Mouse (Mus musculus): ENCODE results near the gene Rhebl1. TPM values are rescaled to one million over a fixed set of nuclear protein-coding genes. Genes with fewer than 3 reads are reported as not detected.

Gene Rhebl1
- polyA plus RNA-seq, 1 experiment from 2014 or later = 8.6 TPM

- Histone ChIP-seq H3K4me1 (no peaks in the 10 kb centered on the region), H3K9me3 (no peaks in the 10 kb centered on the region), H3K36me3 (peaks cover 92% of the 10 kb centered on the region), H3K9ac (no peak overlapping the region), H3K4me2 (no peak overlapping the region), H3K27ac (no peak overlapping the region), H3K4me3 (replicated peaks) (no peak overlapping the region), H3K27me3 (replicated peaks) (no peaks in the 10 kb centered on the region)
- WGBS = 92% methylated on average over 28 of the region's 28 CpGs
- ATAC-seq (ENCODE audit: insufficient read depth, low FRiP score, low read depth) = no peak
These were observed 41.0 kb downstream of the Rhebl1 start for GRCm38 (mm10) chr15:98853161-98853937.

GRCm38 (mm10) chr15:98852733-98853132 lies 41.6 kb downstream of the Rhebl1 start:
- WGBS = 89% methylated on average over 9 of the region's 9 CpGs
- Histone ChIP-seq H3K36me3 (peaks cover 92% of the 10 kb centered on the region), H3K27me3 (replicated peaks) (no peaks in the 10 kb centered on the region), H3K9me3 (no peaks in the 10 kb centered on the region), H3K4me2 (no peak overlapping the region), H3K4me3 (replicated peaks) (no peak overlapping the region), H3K9ac (no peak overlapping the region), H3K4me1 (no peaks in the 10 kb centered on the region), H3K27ac (no peak overlapping the region)
- no peak for ATAC-seq (ENCODE audit: insufficient read depth, low FRiP score, low read depth)

GRCm38 (mm10) chr15:98852071-98852470 lies 42.3 kb downstream of the Rhebl1 start:
- Histone ChIP-seq H3K27ac (no peak overlapping the region), H3K9me3 (no peaks in the 10 kb centered on the region), H3K27me3 (replicated peaks) (no peaks in the 10 kb centered on the region), H3K4me1 (no peaks in the 10 kb centered on the region), H3K4me3 (replicated peaks) (no peak overlapping the region), H3K36me3 (peaks cover 92% of the 10 kb centered on the region), H3K9ac (no peak overlapping the region), H3K4me2 (no peak overlapping the region)
- ATAC-seq (ENCODE audit: insufficient read depth, low FRiP score, low read depth) = no peak
- 94% methylated on average over 9 of the region's 9 CpGs for WGBS

- no peak overlapping the region for H3K9ac ChIP-seq
- H3K4me1 ChIP-seq = no peaks in the 10 kb centered on the region
- no peak overlapping the region for H3K27ac ChIP-seq
- no peak overlapping the region for H3K4me2 ChIP-seq
- H3K9me3 ChIP-seq = no peaks in the 10 kb centered on the region
- peaks cover 94% of the 10 kb centered on the region for H3K36me3 ChIP-seq
- no peak for ATAC-seq (ENCODE audit: insufficient read depth, low FRiP score, low read depth)
- no peak overlapping the region for H3K4me3 ChIP-seq (replicated peaks)
- 85% methylated on average over 21 of the region's 21 CpGs for WGBS
- no peaks in the 10 kb centered on the region for H3K27me3 ChIP-seq (replicated peaks)
These were observed 43.0 kb downstream of the Rhebl1 start for GRCm38 (mm10) chr15:98851229-98851818.

GRCm38 (mm10) chr15:98850668-98851067 lies 43.7 kb downstream of the Rhebl1 start:
- Histone ChIP-seq H3K27ac (no peak overlapping the region), H3K4me1 (no peaks in the 10 kb centered on the region), H3K9ac (no peak overlapping the region), H3K9me3 (no peaks in the 10 kb centered on the region), H3K27me3 (replicated peaks) (no peaks in the 10 kb centered on the region), H3K4me2 (no peak overlapping the region), H3K36me3 (peaks cover 94% of the 10 kb centered on the region), H3K4me3 (replicated peaks) (no peak overlapping the region)
- 91% methylated on average over 14 of the region's 14 CpGs for WGBS
- ATAC-seq (ENCODE audit: insufficient read depth, low FRiP score, low read depth) = no peak

GRCm38 (mm10) chr15:98849956-98850600 lies 44.3 kb downstream of the Rhebl1 start:
- Histone ChIP-seq H3K4me1 (no peaks in the 10 kb centered on the region), H3K9me3 (no peaks in the 10 kb centered on the region), H3K27ac (no peak overlapping the region), H3K4me3 (replicated peaks) (no peak overlapping the region), H3K9ac (no peak overlapping the region), H3K36me3 (peaks cover 94% of the 10 kb centered on the region), H3K4me2 (no peak overlapping the region), H3K27me3 (replicated peaks) (no peaks in the 10 kb centered on the region)
- WGBS = 86% methylated on average over 16 of the region's 16 CpGs
- ATAC-seq (ENCODE audit: insufficient read depth, low FRiP score, low read depth) = no peak

- Histone ChIP-seq H3K27ac (no peak overlapping the region), H3K4me3 (replicated peaks) (no peak overlapping the region), H3K36me3 (peaks cover 99% of the 10 kb centered on the region), H3K27me3 (replicated peaks) (no peaks in the 10 kb centered on the region), H3K9ac (no peak overlapping the region), H3K4me1 (no peaks in the 10 kb centered on the region), H3K4me2 (no peak overlapping the region), H3K9me3 (no peaks in the 10 kb centered on the region)
- ATAC-seq (ENCODE audit: insufficient read depth, low FRiP score, low read depth) = no peak
- WGBS = 96% methylated on average over 11 of the region's 11 CpGs
These were observed 45.2 kb downstream of the Rhebl1 start for GRCm38 (mm10) chr15:98849165-98849564.

- ATAC-seq (ENCODE audit: insufficient read depth, low FRiP score, low read depth) = no peak
- Histone ChIP-seq H3K27ac (no peak overlapping the region), H3K9me3 (no peaks in the 10 kb centered on the region), H3K4me3 (replicated peaks) (no peak overlapping the region), H3K36me3 (peaks cover 98% of the 10 kb centered on the region), H3K9ac (no peak overlapping the region), H3K4me1 (no peaks in the 10 kb centered on the region), H3K4me2 (no peak overlapping the region), H3K27me3 (replicated peaks) (no peaks in the 10 kb centered on the region)
- WGBS = 84% methylated on average over 8 of the region's 8 CpGs
These were observed 48.2 kb downstream of the Rhebl1 start for GRCm38 (mm10) chr15:98846140-98846539.

- H3K4me1 ChIP-seq = no peaks in the 10 kb centered on the region
- H3K4me3 ChIP-seq (replicated peaks) = no peak overlapping the region
- H3K4me2 ChIP-seq = no peak overlapping the region
- ATAC-seq (ENCODE audit: insufficient read depth, low FRiP score, low read depth) = no peak
- no peaks in the 10 kb centered on the region for H3K9me3 ChIP-seq
- peaks cover 98% of the 10 kb centered on the region for H3K36me3 ChIP-seq
- H3K9ac ChIP-seq = no peak overlapping the region
- WGBS = 84% methylated on average over 2 of the region's 2 CpGs
- no peaks in the 10 kb centered on the region for H3K27me3 ChIP-seq (replicated peaks)
- H3K27ac ChIP-seq = no peak overlapping the region
These were observed 49.2 kb downstream of the Rhebl1 start for GRCm38 (mm10) chr15:98845149-98845548.

- ATAC-seq (ENCODE audit: insufficient read depth, low FRiP score, low read depth) = no peak
These were observed 50.6 kb downstream of the Rhebl1 start for GRCm38 (mm10) chr15:98843595-98844223.

GRCm38 (mm10) chr15:98839671-98840585 lies 54.4 kb downstream of the Rhebl1 start:
- Histone ChIP-seq H3K27me3 (replicated peaks) (no peaks in the 10 kb centered on the region), H3K36me3 (peaks cover 91% of the 10 kb centered on the region), H3K9me3 (no peaks in the 10 kb centered on the region), H3K27ac (no peak overlapping the region), H3K4me3 (replicated peaks) (no peak overlapping the region), H3K4me2 (no peak overlapping the region), H3K4me1 (no peaks in the 10 kb centered on the region), H3K9ac (no peak overlapping the region)
- WGBS = 89% methylated on average over 30 of the region's 30 CpGs
- ATAC-seq (ENCODE audit: insufficient read depth, low FRiP score, low read depth) = no peak

More at GRCm38 (mm10) chr15:98843595-98844223, 50.6 kb downstream of the Rhebl1 start:
- H3K27ac ChIP-seq = no peak overlapping the region
- H3K4me1 ChIP-seq = no peaks in the 10 kb centered on the region
- H3K27me3 ChIP-seq (replicated peaks) = no peaks in the 10 kb centered on the region
- H3K4me2 ChIP-seq = no peak overlapping the region
- H3K9me3 ChIP-seq = no peaks in the 10 kb centered on the region
- WGBS = 91% methylated on average over 11 of the region's 11 CpGs
- H3K4me3 ChIP-seq (replicated peaks) = no peak overlapping the region
- H3K36me3 ChIP-seq = peaks cover 98% of the 10 kb centered on the region
- no peak overlapping the region for H3K9ac ChIP-seq

Measured in stomach, embryonic 15.5 days (tissue).